Mouse (Mus musculus): ENCODE measurements around the gene Cyb5rl. TPM values are rescaled to one million over a fixed set of nuclear protein-coding genes. Genes with fewer than 3 reads are reported as not detected.

Gene Cyb5rl
- polyA plus RNA-seq, 1 experiment from 2014 or later, result 5.9 TPM

GRCm38 (mm10) chr4:107026451-107026850 lies 40.3 kb upstream of the Cyb5rl start:
- H3K27ac ChIP-seq (ENCODE audit: low read depth, low read length), result no peak overlapping the region
- DNase-seq (ENCODE audit: low spot score), result no peak
- no peaks in the 10 kb centered on the region for H3K27me3 ChIP-seq (replicated peaks; ENCODE audit: control insufficient read depth, insufficient read depth, low read length)
- no peak overlapping the region for H3K9ac ChIP-seq (ENCODE audit: low read depth, low read length)
- H3K4me1 ChIP-seq (replicated peaks; ENCODE audit: control insufficient read depth, insufficient read depth, low read length), result no peaks in the 10 kb centered on the region; the same call in 1 of the 2 replicates
- peaks cover 12% of the 10 kb centered on the region for H3K36me3 ChIP-seq (ENCODE audit: control insufficient read depth, insufficient read depth, low read length)
- no peak overlapping the region for H3K4me2 ChIP-seq
- ATAC-seq (replicated peaks; ENCODE audit: low FRiP score), result no peak
- WGBS, result 71% methylated on average over 8 of the region's 8 CpGs
- H3K4me3 ChIP-seq (ENCODE audit: low read depth, low read length), result no peak overlapping the region
- H3K9me3 ChIP-seq (ENCODE audit: control insufficient read depth, low read length), result no peaks in the 10 kb centered on the region

GRCm38 (mm10) chr4:107035689-107036088 lies 31.1 kb upstream of the Cyb5rl start:
- Histone ChIP-seq H3K27ac (ENCODE audit: low read depth, low read length) (no peak overlapping the region), H3K27me3 (replicated peaks; ENCODE audit: control insufficient read depth, insufficient read depth, low read length) (no peaks in the 10 kb centered on the region), H3K9me3 (ENCODE audit: control insufficient read depth, low read length) (no peaks in the 10 kb centered on the region), H3K4me3 (ENCODE audit: low read depth, low read length) (no peak overlapping the region), H3K36me3 (ENCODE audit: control insufficient read depth, insufficient read depth, low read length) (peaks cover 24% of the 10 kb centered on the region), H3K4me2 (no peak overlapping the region), H3K9ac (ENCODE audit: low read depth, low read length) (no peak overlapping the region), H3K4me1 (replicated peaks; ENCODE audit: control insufficient read depth, insufficient read depth, low read length) (no peaks in the 10 kb centered on the region)
- ATAC-seq (replicated peaks; ENCODE audit: low FRiP score), result no peak
- DNase-seq (ENCODE audit: low spot score), result no peak
- WGBS, result 89% methylated on average over 4 of the region's 4 CpGs

DNA sequence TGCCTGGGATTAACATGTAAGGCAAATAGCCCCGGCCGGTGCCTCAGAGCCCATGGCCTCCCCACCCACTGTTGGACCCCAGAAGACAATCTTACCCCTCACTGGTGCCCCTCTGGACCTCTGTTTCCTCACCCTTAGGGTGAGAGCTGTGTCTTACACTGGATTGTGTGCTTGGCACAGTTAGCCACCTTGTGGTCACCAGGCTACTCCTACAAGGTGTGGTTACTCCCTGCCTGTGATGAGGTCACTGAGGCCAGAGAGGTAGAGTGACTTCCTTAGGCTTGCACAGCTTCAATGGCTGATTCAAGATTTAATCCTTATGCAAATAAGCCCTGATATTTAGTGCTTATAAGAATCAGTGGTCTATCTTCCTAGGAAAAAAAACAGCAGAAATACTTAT lies 29.8 kb upstream of the Cyb5rl start:
- H3K27me3 ChIP-seq (replicated peaks; ENCODE audit: control insufficient read depth, insufficient read depth, low read length), result no peaks in the 10 kb centered on the region
- no peak for DNase-seq (ENCODE audit: low spot score)
- H3K4me2 ChIP-seq, result no peak overlapping the region
- WGBS, result 93% methylated on average over 2 of the region's 2 CpGs
- H3K4me1 ChIP-seq (replicated peaks; ENCODE audit: control insufficient read depth, insufficient read depth, low read length), result no peaks in the 10 kb centered on the region
- H3K27ac ChIP-seq (ENCODE audit: low read depth, low read length), result no peak overlapping the region
- H3K36me3 ChIP-seq (ENCODE audit: control insufficient read depth, insufficient read depth, low read length), result peaks cover 25% of the 10 kb centered on the region; the same call in 1 of the 2 replicates
- no peak overlapping the region for H3K4me3 ChIP-seq (ENCODE audit: low read depth, low read length)
- ATAC-seq (replicated peaks; ENCODE audit: low FRiP score), result no peak
- H3K9me3 ChIP-seq (ENCODE audit: control insufficient read depth, low read length), result no peaks in the 10 kb centered on the region
- H3K9ac ChIP-seq (ENCODE audit: low read depth, low read length), result no peak overlapping the region

- Histone ChIP-seq H3K9me3 (ENCODE audit: control insufficient read depth, low read length) (no peaks in the 10 kb centered on the region), H3K9ac (ENCODE audit: low read depth, low read length) (no peak overlapping the region), H3K36me3 (ENCODE audit: control insufficient read depth, insufficient read depth, low read length) (peaks cover 22% of the 10 kb centered on the region; the same call in 1 of the 2 replicates), H3K27ac (ENCODE audit: low read depth, low read length) (no peak overlapping the region), H3K4me2 (no peak overlapping the region), H3K4me3 (ENCODE audit: low read depth, low read length) (no peak overlapping the region), H3K4me1 (replicated peaks; ENCODE audit: control insufficient read depth, insufficient read depth, low read length) (no peaks in the 10 kb centered on the region), H3K27me3 (replicated peaks; ENCODE audit: control insufficient read depth, insufficient read depth, low read length) (no peaks in the 10 kb centered on the region)
- ATAC-seq (replicated peaks; ENCODE audit: low FRiP score) (no peak), DNase-seq (ENCODE audit: low spot score) (no peak)
- 88% methylated on average over 4 of the region's 4 CpGs for WGBS
These were observed 28.5 kb upstream of the Cyb5rl start for GRCm38 (mm10) chr4:107038303-107038702.

- H3K9ac ChIP-seq (ENCODE audit: low read depth, low read length), result no peak overlapping the region
- no peak overlapping the region for H3K4me2 ChIP-seq
- 89% methylated on average over 8 of the region's 8 CpGs for WGBS
- peaks cover 24% of the 10 kb centered on the region; the same call in 1 of the 2 replicates for H3K36me3 ChIP-seq (ENCODE audit: control insufficient read depth, insufficient read depth, low read length)
- no peaks in the 10 kb centered on the region for H3K9me3 ChIP-seq (ENCODE audit: control insufficient read depth, low read length)
- DNase-seq (ENCODE audit: low spot score) (no peak), ATAC-seq (replicated peaks; ENCODE audit: low FRiP score) (no peak)
- H3K27ac ChIP-seq (ENCODE audit: low read depth, low read length), result no peak overlapping the region
- no peak overlapping the region for H3K4me3 ChIP-seq (ENCODE audit: low read depth, low read length)
- no peaks in the 10 kb centered on the region for H3K4me1 ChIP-seq (replicated peaks; ENCODE audit: control insufficient read depth, insufficient read depth, low read length)
- no peaks in the 10 kb centered on the region for H3K27me3 ChIP-seq (replicated peaks; ENCODE audit: control insufficient read depth, insufficient read depth, low read length)
These were observed 27.5 kb upstream of the Cyb5rl start for GRCm38 (mm10) chr4:107039270-107039669.

GRCm38 (mm10) chr4:107042304-107042703 lies 24.5 kb upstream of the Cyb5rl start:
- no peak overlapping the region for H3K4me2 ChIP-seq
- H3K4me3 ChIP-seq (ENCODE audit: low read depth, low read length), result no peak overlapping the region
- no peak overlapping the region for H3K27ac ChIP-seq (ENCODE audit: low read depth, low read length)
- ATAC-seq (replicated peaks; ENCODE audit: low FRiP score) (no peak), DNase-seq (ENCODE audit: low spot score) (no peak)
- H3K9me3 ChIP-seq (ENCODE audit: control insufficient read depth, low read length), result no peaks in the 10 kb centered on the region
- H3K27me3 ChIP-seq (replicated peaks; ENCODE audit: control insufficient read depth, insufficient read depth, low read length), result no peaks in the 10 kb centered on the region
- H3K36me3 ChIP-seq (ENCODE audit: control insufficient read depth, insufficient read depth, low read length), result peaks cover 27% of the 10 kb centered on the region
- H3K9ac ChIP-seq (ENCODE audit: low read depth, low read length), result no peak overlapping the region
- H3K4me1 ChIP-seq (replicated peaks; ENCODE audit: control insufficient read depth, insufficient read depth, low read length), result no peaks in the 10 kb centered on the region
- WGBS, result 72% methylated on average over 6 of the region's 6 CpGs

- Histone ChIP-seq H3K9ac (ENCODE audit: low read depth, low read length) (no peak overlapping the region), H3K4me3 (ENCODE audit: low read depth, low read length) (no peak overlapping the region), H3K4me2 (no peak overlapping the region), H3K27ac (ENCODE audit: low read depth, low read length) (no peak overlapping the region), H3K27me3 (replicated peaks; ENCODE audit: control insufficient read depth, insufficient read depth, low read length) (no peaks in the 10 kb centered on the region), H3K9me3 (ENCODE audit: control insufficient read depth, low read length) (no peaks in the 10 kb centered on the region), H3K4me1 (replicated peaks; ENCODE audit: control insufficient read depth, insufficient read depth, low read length) (no peaks in the 10 kb centered on the region), H3K36me3 (ENCODE audit: control insufficient read depth, insufficient read depth, low read length) (peaks cover 27% of the 10 kb centered on the region)
- no peak for DNase-seq (ENCODE audit: low spot score)
- 98% methylated on average over 13 of the region's 13 CpGs for WGBS
- no peak for ATAC-seq (replicated peaks; ENCODE audit: low FRiP score)
These were observed 21.6 kb upstream of the Cyb5rl start for GRCm38 (mm10) chr4:107045188-107045587.

DNA sequence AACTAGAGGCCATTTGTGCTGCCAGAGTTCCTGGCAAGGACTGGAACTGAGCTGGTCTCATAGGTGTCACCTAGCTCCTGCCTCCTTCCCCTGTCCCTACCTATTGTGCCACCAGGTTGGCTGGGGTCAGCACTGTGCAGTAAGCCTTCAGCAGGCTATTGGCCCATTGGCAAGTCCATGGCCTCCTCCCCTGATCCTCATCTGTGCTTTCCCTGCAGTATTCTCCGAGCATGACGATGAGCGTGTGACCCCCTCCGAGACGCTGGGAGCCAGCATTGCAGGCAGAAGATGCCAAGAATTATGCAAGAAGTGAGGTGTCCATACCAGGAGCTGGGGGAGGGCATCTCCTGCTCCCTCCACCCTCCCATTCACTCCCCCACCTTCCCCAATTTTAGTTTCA lies 19.0 kb upstream of the Cyb5rl start:
- H3K9me3 ChIP-seq (ENCODE audit: control insufficient read depth, low read length), result no peaks in the 10 kb centered on the region
- H3K4me2 ChIP-seq, result no peak overlapping the region
- no peak overlapping the region for H3K4me3 ChIP-seq (ENCODE audit: low read depth, low read length)
- H3K4me1 ChIP-seq (replicated peaks; ENCODE audit: control insufficient read depth, insufficient read depth, low read length), result no peaks in the 10 kb centered on the region
- ATAC-seq (replicated peaks; ENCODE audit: low FRiP score), result no peak
- H3K36me3 ChIP-seq (ENCODE audit: control insufficient read depth, insufficient read depth, low read length), result peaks cover 18% of the 10 kb centered on the region
- no peak overlapping the region for H3K27ac ChIP-seq (ENCODE audit: low read depth, low read length)
- no peaks in the 10 kb centered on the region for H3K27me3 ChIP-seq (replicated peaks; ENCODE audit: control insufficient read depth, insufficient read depth, low read length)
- WGBS, result 91% methylated on average over 5 of the region's 5 CpGs
- no peak overlapping the region for H3K9ac ChIP-seq (ENCODE audit: low read depth, low read length)
- no peak for DNase-seq (ENCODE audit: low spot score)

DNA sequence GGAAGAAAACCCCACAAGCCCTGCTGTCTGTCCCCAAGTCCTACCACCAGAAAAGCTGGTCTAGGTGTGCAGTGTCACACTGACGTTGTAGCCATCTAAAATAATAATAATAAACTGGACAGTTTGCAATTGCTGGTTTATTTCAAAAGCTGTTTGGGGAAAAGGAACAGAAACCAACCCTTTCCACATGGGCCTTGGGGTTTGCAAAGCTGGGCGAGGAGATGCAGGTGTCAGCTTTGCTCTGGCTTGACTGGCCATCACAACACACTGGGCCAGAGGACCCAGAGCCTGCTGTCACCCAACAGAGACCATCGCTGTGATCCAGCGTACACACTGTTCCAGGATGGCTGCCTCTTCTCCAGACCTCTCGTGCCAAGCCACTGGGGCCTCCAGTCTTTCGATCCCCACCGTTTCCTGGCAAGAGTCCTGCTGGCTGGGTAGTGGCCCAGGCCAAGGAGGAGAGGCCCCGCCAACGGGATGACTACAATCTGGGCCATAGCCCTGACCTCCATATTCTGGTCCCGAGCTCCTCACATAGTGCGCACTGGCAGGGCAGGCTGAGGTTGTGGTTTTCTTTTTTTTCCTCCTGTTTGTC lies 18.1 kb upstream of the Cyb5rl start:
- 92% methylated on average over 11 of the region's 11 CpGs for WGBS
- Histone ChIP-seq H3K27ac (ENCODE audit: low read depth, low read length) (no peak overlapping the region), H3K4me2 (no peak overlapping the region), H3K9me3 (ENCODE audit: control insufficient read depth, low read length) (no peaks in the 10 kb centered on the region), H3K36me3 (ENCODE audit: control insufficient read depth, insufficient read depth, low read length) (peaks cover 14% of the 10 kb centered on the region), H3K4me3 (ENCODE audit: low read depth, low read length) (no peak overlapping the region), H3K4me1 (replicated peaks; ENCODE audit: control insufficient read depth, insufficient read depth, low read length) (no peaks in the 10 kb centered on the region), H3K9ac (ENCODE audit: low read depth, low read length) (no peak overlapping the region; the same call in 1 of the 2 replicates), H3K27me3 (replicated peaks; ENCODE audit: control insufficient read depth, insufficient read depth, low read length) (no peaks in the 10 kb centered on the region)
- no peak for DNase-seq (ENCODE audit: low spot score)
- ATAC-seq (replicated peaks; ENCODE audit: low FRiP score), result no peak

All from liver, embryonic 11.5 days (tissue).